Mouse (Mus musculus): ENCODE measurements around the gene Usp31. TPM values are rescaled to one million over a fixed set of nuclear protein-coding genes. Genes with fewer than 3 reads are reported as not detected.

The Usp31 gene
- total and polyA plus RNA-seq, 3 experiments, result 14.4 to 14.7 TPM; not detected in 1

DNA sequence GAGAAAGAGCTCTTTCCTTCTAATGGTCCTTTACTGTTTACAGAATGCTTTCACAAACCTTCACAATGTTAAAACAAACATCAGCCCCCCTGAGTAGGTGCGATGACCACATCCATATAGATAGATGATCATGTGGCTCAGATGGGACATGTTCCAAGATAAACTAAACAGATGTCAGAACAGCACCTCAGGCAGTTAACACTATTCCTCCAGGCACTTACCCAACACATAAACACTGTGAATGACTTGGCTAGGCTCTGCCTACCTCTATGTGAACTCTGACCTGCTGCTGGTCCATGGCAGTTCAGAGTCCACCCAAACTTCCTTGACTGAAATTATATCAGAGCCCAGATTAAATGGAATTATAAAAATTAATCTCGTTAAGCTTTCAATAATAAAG, 54.4 kb downstream of the Usp31 start:
- Histone ChIP-seq H3K4me3 (ENCODE audit: control insufficient read depth in 1 of 2, insufficient read depth in 1 of 2, low read depth in 2 of 2, low read length in 2 of 2) (no peak overlapping the region), H3K36me3 (ENCODE audit: control insufficient read depth in 1 of 2, insufficient read depth in 2 of 2, low read length in 2 of 2) (peaks cover 0 to 26% of the 10 kb centered on the region in 2 experiments; a peak in 2 of 4 replicates), H3K79me2 (ENCODE audit: control insufficient read depth, insufficient read depth, low read length, poor library complexity) (no peaks in the 10 kb centered on the region), H3K9me3 (replicated peaks; ENCODE audit: insufficient read depth, low read length) (no peaks in the 10 kb centered on the region), H3K9ac (ENCODE audit: control insufficient read depth, low read depth, low read length, poor library complexity, severe bottlenecking) (no peak overlapping the region), H3K27ac (ENCODE audit: control insufficient read depth, low read depth, low read length) (no peak overlapping the region), H3K27me3 (ENCODE audit: control insufficient read depth in 1 of 2, insufficient read depth in 2 of 2, low read length in 2 of 2) (no peaks in the 10 kb centered on the region), H3K4me1 (ENCODE audit: control insufficient read depth in 1 of 2, insufficient read depth in 2 of 2, low read length in 2 of 2) (no peaks in the 10 kb centered on the region)
- TF ChIP-seq MEF2A (IDR thresholded peaks at IDR 0.05; ENCODE audit: extremely low read depth, insufficient replicate concordance, low read depth, low read length, poor library complexity, severe bottlenecking) (no peak), ZMIZ1 (IDR thresholded peaks at IDR 0.05; ENCODE audit: low read depth, low read length) (no peak), CHD1 (IDR thresholded peaks at IDR 0.05; ENCODE audit: low read depth, low read length) (no peak), JUND (IDR thresholded peaks at IDR 0.05; ENCODE audit: low read depth, low read length) (no peak), NRF1 (IDR thresholded peaks at IDR 0.05; ENCODE audit: insufficient read depth, low read depth, low read length, poor library complexity, severe bottlenecking) (no peak), MYB (IDR thresholded peaks at IDR 0.05; ENCODE audit: low read depth, low read length) (no peak), TBP (IDR thresholded peaks at IDR 0.05; ENCODE audit: low read depth, low read length) (no peak), NELFE (IDR thresholded peaks at IDR 0.05; ENCODE audit: low read depth, low read length) (no peak), GATA1 (IDR thresholded peaks at IDR 0.05; ENCODE audit: low read depth, low read length) (no peak), ETS1 (IDR thresholded peaks at IDR 0.05; ENCODE audit: low read depth, low read length) (no peak), GABPA (IDR thresholded peaks at IDR 0.05; ENCODE audit: low read depth, low read length) (no peak), TCF12 (IDR thresholded peaks at IDR 0.05; ENCODE audit: low read depth, low read length) (no peak), USF1 (IDR thresholded peaks at IDR 0.05; ENCODE audit: low read depth, low read length) (no peak), MAFK (IDR thresholded peaks at IDR 0.05; ENCODE audit: borderline replicate concordance, low read depth, low read length) (no peak), CTCF (IDR thresholded peaks at IDR 0.05 in 2 of 3, conservative IDR thresholded peaks at IDR 0.05 in 1 of 3; ENCODE audit: control insufficient read depth in 1 of 3, insufficient read depth in 1 of 3, low read depth in 2 of 3, low read length in 3 of 3, poor library complexity in 1 of 3, severe bottlenecking in 1 of 3) (no peak), SMC3 (IDR thresholded peaks at IDR 0.05; ENCODE audit: low read depth, low read length) (no peak), USF2 (IDR thresholded peaks at IDR 0.05; ENCODE audit: borderline replicate concordance in 1 of 2, insufficient read depth in 1 of 2, low read depth in 1 of 2, low read length in 2 of 2) (no peak), MYC (IDR thresholded peaks at IDR 0.05; ENCODE audit: low read depth, low read length) (no peak)
- no peak for DNase-seq (ENCODE audit: low read depth, low spot score)

DNA sequence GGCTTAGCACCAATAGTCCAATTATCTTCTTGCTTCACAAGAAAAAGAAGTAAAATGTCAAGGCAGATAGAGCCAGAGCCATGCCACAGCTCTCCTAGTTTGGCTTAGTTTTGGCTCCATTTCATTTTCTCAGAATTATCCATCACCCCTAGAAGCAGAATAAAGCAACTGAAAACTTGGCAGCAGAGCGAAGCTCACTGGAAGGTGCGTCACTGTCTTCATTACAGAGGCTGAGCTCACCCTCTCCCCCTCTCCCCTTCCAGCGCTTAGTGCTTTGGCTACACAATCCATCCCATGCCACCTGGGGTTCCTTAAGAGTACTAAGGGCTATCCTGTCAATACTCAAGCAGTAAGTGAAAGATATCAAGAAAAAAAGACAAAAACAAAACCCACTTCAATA, 56.3 kb downstream of the Usp31 start:
- Histone ChIP-seq H3K4me1 (ENCODE audit: control insufficient read depth in 1 of 2, insufficient read depth in 2 of 2, low read length in 2 of 2) (no peaks in the 10 kb centered on the region), H3K9ac (ENCODE audit: control insufficient read depth, low read depth, low read length, poor library complexity, severe bottlenecking) (no peak overlapping the region), H3K27ac (ENCODE audit: control insufficient read depth, low read depth, low read length) (no peak overlapping the region), H3K4me3 (ENCODE audit: control insufficient read depth in 1 of 2, insufficient read depth in 1 of 2, low read depth in 2 of 2, low read length in 2 of 2) (no peak overlapping the region), H3K79me2 (ENCODE audit: control insufficient read depth, insufficient read depth, low read length, poor library complexity) (no peaks in the 10 kb centered on the region), H3K36me3 (ENCODE audit: control insufficient read depth in 1 of 2, insufficient read depth in 2 of 2, low read length in 2 of 2) (peaks cover 0 to 29% of the 10 kb centered on the region in 2 experiments; a peak in 2 of 4 replicates), H3K27me3 (ENCODE audit: control insufficient read depth in 1 of 2, insufficient read depth in 2 of 2, low read length in 2 of 2) (no peaks in the 10 kb centered on the region), H3K9me3 (replicated peaks; ENCODE audit: insufficient read depth, low read length) (no peaks in the 10 kb centered on the region)
- TF ChIP-seq POLR2AphosphoS5 (IDR thresholded peaks at IDR 0.05; ENCODE audit: borderline replicate concordance, low read depth, low read length), result no peak
- TF ChIP-seq USF1 (IDR thresholded peaks at IDR 0.05; ENCODE audit: low read depth, low read length), result no peak
- no peak for TF ChIP-seq E2F4 (IDR thresholded peaks at IDR 0.05; ENCODE audit: borderline replicate concordance, low read depth, low read length)
- no peak for TF ChIP-seq SIN3A (IDR thresholded peaks at IDR 0.05; ENCODE audit: low read length)
- no peak for TF ChIP-seq HCFC1 (IDR thresholded peaks at IDR 0.05; ENCODE audit: low read depth, low read length)
- no peak for TF ChIP-seq MYB (IDR thresholded peaks at IDR 0.05; ENCODE audit: low read depth, low read length)
- TF ChIP-seq TCF12 (IDR thresholded peaks at IDR 0.05; ENCODE audit: low read depth, low read length), result no peak
- TF ChIP-seq JUND (IDR thresholded peaks at IDR 0.05; ENCODE audit: low read depth, low read length), result no peak
- TF ChIP-seq UBTF (IDR thresholded peaks at IDR 0.05; ENCODE audit: borderline replicate concordance, insufficient read depth, low read depth, low read length), result no peak
- no peak for TF ChIP-seq POLR2AphosphoS2 (IDR thresholded peaks at IDR 0.05; ENCODE audit: low read length)
- no peak for TF ChIP-seq MAX (IDR thresholded peaks at IDR 0.05; ENCODE audit: low read length)
- TF ChIP-seq SMC3 (IDR thresholded peaks at IDR 0.05; ENCODE audit: low read depth, low read length), result no peak
- no peak for TF ChIP-seq USF2 (IDR thresholded peaks at IDR 0.05; ENCODE audit: borderline replicate concordance in 1 of 2, insufficient read depth in 1 of 2, low read depth in 1 of 2, low read length in 2 of 2)
- no peak for TF ChIP-seq RAD21 (IDR thresholded peaks at IDR 0.05; ENCODE audit: low read depth, low read length)
- DNase-seq (ENCODE audit: low read depth, low spot score), result no peak

All from MEL (cell line).